8 mouse cellular contexts compared by ENCODE assay signal in genomic region chr15:6708526-6709441, GRCm38 (mm10). TPM values are rescaled to one million over a fixed set of nuclear protein-coding genes. Genes with fewer than 3 reads are reported as not detected.
DNase-seq lines count a peak whose midpoint lies in the region; ATAC-seq and TF ChIP-seq lines count a peak whose summit lies in the region.

No protein-coding gene starts in this region.

- TF ChIP-seq CTCF in brain, embryonic 14.5 days (IDR thresholded peaks at IDR 0.05; ENCODE audit: borderline replicate concordance, extremely low read depth, insufficient read depth, insufficient read length): no peak

- H3K4me1 ChIP-seq in limb, embryonic 10.5 days: peaks cover 23% of the 10 kb centered on the region
- H3K4me1 ChIP-seq in midbrain, embryonic 10.5 days: peaks cover 35% of the 10 kb centered on the region

- peak overlapping the region; percentile 94 for H3K4me3 ChIP-seq in limb, embryonic 10.5 days
- H3K4me3 ChIP-seq in midbrain, embryonic 10.5 days: peak overlapping the region; percentile 91

- H3K9me3 ChIP-seq in limb, embryonic 10.5 days (replicated peaks): no peaks in the 10 kb centered on the region
- H3K9me3 ChIP-seq in midbrain, embryonic 10.5 days (replicated peaks): no peaks in the 10 kb centered on the region

- TF ChIP-seq POLR2A in brain, embryonic 14.5 days (IDR thresholded peaks at IDR 0.05; ENCODE audit: borderline replicate concordance, extremely low read depth, insufficient read depth, insufficient read length, poor library complexity, severe bottlenecking): no peak

- peak; percentile 28 for ATAC-seq in erythroblast, adult 5-6 weeks (replicated peaks; ENCODE audit: low FRiP score, poor library complexity, severe bottlenecking)
- ATAC-seq in megakaryocyte-erythroid progenitor cell, adult 5-6 weeks (replicated peaks; ENCODE audit: low FRiP score, low TSS enrichment, poor library complexity, severe bottlenecking): no peak

- WGBS in limb, embryonic 10.5 days: under 1% methylated on average over 86 of the region's 89 CpGs
- under 1% methylated on average over 77 of the region's 89 CpGs for WGBS in midbrain, embryonic 10.5 days

- H3K36me3 ChIP-seq in limb, embryonic 10.5 days: no peaks in the 10 kb centered on the region
- H3K36me3 ChIP-seq in midbrain, embryonic 10.5 days: no peaks in the 10 kb centered on the region

- H3K27me3 ChIP-seq in limb, embryonic 10.5 days (ENCODE audit: low read depth, poor library complexity, severe bottlenecking): no peaks in the 10 kb centered on the region
- H3K27me3 ChIP-seq in midbrain, embryonic 10.5 days (ENCODE audit: low read depth, poor library complexity, severe bottlenecking): no peaks in the 10 kb centered on the region; the same call in 1 of the 2 replicates

- H3K27ac ChIP-seq in limb, embryonic 10.5 days: peak overlapping the region; percentile 97
- peak overlapping the region; percentile 96 for H3K27ac ChIP-seq in midbrain, embryonic 10.5 days (replicated peaks)

- peak; percentile 61 for DNase-seq in MN1 (ENCODE audit: low spot score)
- peak; percentile 46 for DNase-seq in brain, embryonic 14.5 days (ENCODE audit: low read depth)
- DNase-seq in heart, postnatal 4 days: peak; percentile 40
- DNase-seq in limb, embryonic 10.5 days (ENCODE audit: low spot score): peak; percentile 73
- peak; percentile 56 for DNase-seq in midbrain, embryonic 10.5 days (ENCODE audit: low spot score)
- DNase-seq in spleen, adult 12 weeks (ENCODE audit: low spot score): peak; percentile 50

RNA-seq across cellular contexts. Expression of gene Rictor, which starts 0.6 kb away (rescaled TPM):
- 16.8 and 20.3 TPM in 2 replicates for polyA plus RNA-seq in brain, embryonic 14.5 days (2012; rRNA removed)
- total RNA-seq in erythroblast, adult 5-6 weeks (2015; ENCODE audit: low replicate concordance): 50.7 and 66.9 TPM in 2 replicates
- 116 and 118 TPM in 2 replicates for total RNA-seq in erythroblast, adult 5-6 weeks (2017; ENCODE audit: low replicate concordance)
- total RNA-seq in heart, postnatal 4 days (2021): 10 to 100 TPM; 20.3 to 21.0 TPM
- 33.3 and 37.7 TPM in 2 replicates for polyA plus RNA-seq in limb, embryonic 10.5 days (2016; fragmentation: Nextera tagmentation; extraction: Ambion mirVana)
- 37.9 and 41.9 TPM in 2 replicates for polyA plus RNA-seq in midbrain, embryonic 10.5 days (2016; fragmentation: Nextera tagmentation; extraction: Ambion mirVana)
- total RNA-seq in megakaryocyte-erythroid progenitor cell, adult 5-6 weeks (2014; fragmentation: Nextera tagmentation): 32.5 and 47.1 TPM in 2 replicates
- total RNA-seq in megakaryocyte-erythroid progenitor cell, adult 5-6 weeks (2017): 32.6 and 50.7 TPM in 2 replicates
